Mouse (Mus musculus) stomach, postnatal 0 days (tissue): ENCODE results near the gene Atp6v1e1.

Experiments
- CTCF ChIP-seq: IDR thresholded peaks from 2 replicates; pipeline ENCODE4 v1.5.1; 2016; ENCODE audit warnings: antibody characterized with exemption, low read depth, mild to moderate bottlenecking, moderate library complexity
- EP300 ChIP-seq: optimal IDR thresholded peaks from 2 replicates; pipeline ENCODE3; 2016; ENCODE audit warnings: antibody characterized with exemption

- no peak for TF ChIP-seq EP300
- TF ChIP-seq CTCF = no peak
Measured at GRCm38 (mm10) chr6:120772025-120772424, 50.6 kb downstream of the Atp6v1e1 start.
